Mouse (Mus musculus) mammary gland, adult 2 months (tissue): ENCODE measurements around the gene Gm9817. TPM values are rescaled to one million over a fixed set of nuclear protein-coding genes. Genes with fewer than 3 reads are reported as not detected.

ENCODE experiments used
- polyA plus RNA-seq: library from polyadenylated mRNA; depleted of rRNA; stranded (reverse); fragments of >200 nt; gene quantifications from 2 replicates; pipeline ENCODE4 v1.2.3, GENCODE M21; 2012; ENCODE audit warnings: low replicate concordance; rRNA removed

Gene Gm9817
- 0.04 and 0.23 TPM in 2 replicates for polyA plus RNA-seq

DNA sequence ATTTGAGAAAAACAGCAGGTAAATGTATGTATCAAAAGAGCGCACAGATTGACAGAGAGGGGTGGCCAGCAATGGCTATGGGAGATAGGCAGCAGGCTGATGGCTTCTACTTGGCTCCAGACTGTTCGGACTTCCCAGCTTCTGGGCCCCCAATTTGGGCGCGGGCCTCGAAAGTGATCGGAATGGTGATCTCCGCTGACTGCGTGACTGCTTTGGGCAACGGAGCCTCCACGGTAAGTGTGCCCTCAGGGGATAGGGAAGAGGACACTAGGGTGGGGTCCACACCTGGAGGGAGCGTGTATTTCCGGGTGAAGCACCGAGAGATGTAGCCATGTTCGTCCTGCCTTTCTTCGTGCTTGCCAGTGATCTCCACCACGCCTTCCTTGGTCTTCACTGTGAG, at the start of gene Gm9817:
TSS of gene Gm9817 (plus strand) at position 301 of the 400 bp plus-strand sequence.

Other genes with a start within 250 kb of the Gm9817 start
- gene Dtnbp1, start 76.5 kb upstream of the Gm9817 start, polyA plus RNA-seq, result 83.8 and 143 TPM in 2 replicates